Mouse (Mus musculus) CH12.LX (cell line): Measurements from ENCODE around the gene Folr1.

Experiments
- CTCF ChIP-seq, 2 experiments: IDR thresholded peaks in 1 of 2; conservative IDR thresholded peaks in 1 of 2; 2 replicates each; pipeline ENCODE4 v1.5.1; 2011 to 2012; ENCODE audit warnings: low read depth in 2 of 2, low read length in 2 of 2, improper control_type of control experiment in 1 of 2, inconsistent platforms in 1 of 2, mild to moderate bottlenecking in 1 of 2, moderate library complexity in 1 of 2
- E2F4 ChIP-seq: IDR thresholded peaks from 2 replicates; pipeline ENCODE4 v1.6.1; 2011; ENCODE audit warnings: low read depth, low read length, improper control_type of control experiment; ENCODE audit not compliant: insufficient replicate concordance
- EP300 ChIP-seq: IDR thresholded peaks from 2 replicates; pipeline ENCODE4 v1.6.1; 2011; ENCODE audit warnings: low read length, improper control_type of control experiment
- IRF4 ChIP-seq: IDR thresholded peaks from 2 replicates; pipeline ENCODE4 v1.6.1; 2014; ENCODE audit warnings: low read depth, mild to moderate bottlenecking, inconsistent platforms, low read length, improper control_type of control experiment
- MAZ ChIP-seq: IDR thresholded peaks from 2 replicates; pipeline ENCODE4 v1.6.1; 2012; ENCODE audit warnings: low read depth, mild to moderate bottlenecking, inconsistent platforms, low read length, improper control_type of control experiment, moderate library complexity
- MYC ChIP-seq: IDR thresholded peaks from 2 replicates; pipeline ENCODE4 v1.6.1; 2011; ENCODE audit warnings: low read depth, mild to moderate bottlenecking, improper control_type of control experiment, low read length
- NRF1 ChIP-seq: IDR thresholded peaks from 2 replicates; pipeline ENCODE4 v1.6.1; 2014; ENCODE audit warnings: low read depth, mild to moderate bottlenecking, inconsistent platforms, low read length, improper control_type of control experiment, moderate library complexity
- POLR2A ChIP-seq: IDR thresholded peaks from 2 replicates; pipeline ENCODE4 v1.6.1; 2011; ENCODE audit warnings: low read depth, mild to moderate bottlenecking, improper control_type of control experiment, low read length
- TBP ChIP-seq: conservative IDR thresholded peaks from 2 replicates; pipeline ENCODE4 v1.6.1; 2011; ENCODE audit warnings: low read depth, low read length, improper control_type of control experiment

GRCm38 (mm10) chr7:101870629-101871028 is at the start of gene Folr1:
- no peak for TF ChIP-seq TBP
- TF ChIP-seq E2F4: no peak
- no peak for TF ChIP-seq CTCF (conservative IDR thresholded peaks at IDR 0.05 in 1 of 2, IDR thresholded peaks at IDR 0.05 in 1 of 2; ENCODE audit: low read depth in 2 of 2, low read length in 2 of 2)
- no peak for TF ChIP-seq POLR2A
- no peak for TF ChIP-seq MYC
- TF ChIP-seq IRF4: no peak
- TF ChIP-seq MAZ: no peak
- TF ChIP-seq NRF1: no peak
- TF ChIP-seq EP300: no peak
